Mouse (Mus musculus): Measurements from ENCODE around the gene Ttc4. TPM values are rescaled to one million over a fixed set of nuclear protein-coding genes. Genes with fewer than 3 reads are reported as not detected.

The Ttc4 gene
- total and polyA plus RNA-seq, 3 experiments: 54.8 TPM; not detected in 1

- no peak; the same call in 1 of the 2 replicates for TF ChIP-seq MAFK (IDR thresholded peaks at IDR 0.05; ENCODE audit: borderline replicate concordance, low read depth, low read length)
- no peak for TF ChIP-seq MYB (IDR thresholded peaks at IDR 0.05; ENCODE audit: low read depth, low read length)
- TF ChIP-seq NRF1 (IDR thresholded peaks at IDR 0.05; ENCODE audit: insufficient read depth, low read depth, low read length, poor library complexity, severe bottlenecking): 0 out of 2 replicates have a peak, but pooled peaks have one; percentile 5
- TF ChIP-seq POLR2AphosphoS5 (IDR thresholded peaks at IDR 0.05; ENCODE audit: borderline replicate concordance, low read depth, low read length): no peak
- no peak for TF ChIP-seq E2F4 (IDR thresholded peaks at IDR 0.05; ENCODE audit: borderline replicate concordance, low read depth, low read length)
- TF ChIP-seq GABPA (IDR thresholded peaks at IDR 0.05; ENCODE audit: low read depth, low read length): no peak
- no peak for TF ChIP-seq GATA1 (IDR thresholded peaks at IDR 0.05; ENCODE audit: low read depth, low read length)
- TF ChIP-seq CHD2 (IDR thresholded peaks at IDR 0.05; ENCODE audit: low read length): no peak
- peak; percentile 72 for TF ChIP-seq ETS1 (IDR thresholded peaks at IDR 0.05; ENCODE audit: low read depth, low read length)
- no peak for TF ChIP-seq ZMIZ1 (IDR thresholded peaks at IDR 0.05; ENCODE audit: low read depth, low read length)
- TF ChIP-seq MEF2A (IDR thresholded peaks at IDR 0.05; ENCODE audit: extremely low read depth, insufficient replicate concordance, low read depth, low read length, poor library complexity, severe bottlenecking): no peak
- 0 out of 4 replicates have a peak, but pooled peaks of 1 of the 2 experiments have one; percentile 21 for TF ChIP-seq POLR2A (IDR thresholded peaks at IDR 0.05; ENCODE audit: control insufficient read depth in 1 of 2, insufficient read depth in 1 of 2, low read depth in 1 of 2, low read length in 2 of 2, poor library complexity in 1 of 2)
- peak; percentile 84 for TF ChIP-seq RAD21 (IDR thresholded peaks at IDR 0.05; ENCODE audit: low read depth, low read length)
- 0 out of 2 replicates have a peak, but pooled peaks have one; percentile 1 for TF ChIP-seq CHD1 (IDR thresholded peaks at IDR 0.05; ENCODE audit: low read depth, low read length)
- no peak for TF ChIP-seq ZKSCAN1 (IDR thresholded peaks at IDR 0.05; ENCODE audit: low read depth, low read length)
- TF ChIP-seq POLR2AphosphoS2 (IDR thresholded peaks at IDR 0.05; ENCODE audit: low read length): 0 out of 2 replicates have a peak, but pooled peaks have one; percentile 35
- TF ChIP-seq SIN3A (IDR thresholded peaks at IDR 0.05; ENCODE audit: low read length): peak; percentile 47; the same call in 1 of the 2 replicates
- no peak for TF ChIP-seq BHLHE40 (IDR thresholded peaks at IDR 0.05; ENCODE audit: borderline replicate concordance, low read depth, low read length)
- TF ChIP-seq TAL1 (IDR thresholded peaks at IDR 0.05; ENCODE audit: low read length): no peak
- peak; percentile 51; the same call in 1 of the 2 replicates for TF ChIP-seq HCFC1 (IDR thresholded peaks at IDR 0.05; ENCODE audit: low read depth, low read length)
- no peak for TF ChIP-seq ZNF384 (IDR thresholded peaks at IDR 0.05; ENCODE audit: low read depth, low read length)
- no peak for TF ChIP-seq USF1 (IDR thresholded peaks at IDR 0.05; ENCODE audit: low read depth, low read length)
- TF ChIP-seq SMC3 (IDR thresholded peaks at IDR 0.05; ENCODE audit: low read depth, low read length): peak; percentile 64
- TF ChIP-seq NELFE (IDR thresholded peaks at IDR 0.05; ENCODE audit: low read depth, low read length): peak; percentile 0; the same call in 1 of the 2 replicates
These were observed 64.5 kb downstream of the Ttc4 start (continued) for GRCm38 (mm10) chr4:106614180-106614797.
